Mouse (Mus musculus) myocyte (in vitro differentiated cells): ENCODE data around the gene Spns2.

Experiments used
- MYOD1 ChIP-seq, 3 experiments: IDR thresholded peaks; one replicate each; pipeline ENCODE4 v1.6.1; 2011; ENCODE audit warnings: control low read depth in 2 of 3, low read depth in 2 of 3, mild to moderate bottlenecking in 2 of 3, moderate library complexity in 1 of 3; ENCODE audit not compliant: insufficient read length in 2 of 3, control insufficient read depth in 1 of 3
- MYOG ChIP-seq, 3 experiments: IDR thresholded peaks; one replicate each; pipeline ENCODE4 v1.6.1; 2011; ENCODE audit warnings: control low read depth in 2 of 3, low read depth in 2 of 3, mild to moderate bottlenecking in 2 of 3; ENCODE audit not compliant: insufficient read length in 2 of 3, control insufficient read depth in 1 of 3, insufficient read depth in 1 of 3
- POLR2A ChIP-seq: IDR thresholded peaks from one replicate; pipeline ENCODE4 v1.6.1; 2011; ENCODE audit warnings: low read depth, mild to moderate bottlenecking, control low read depth, moderate library complexity; ENCODE audit not compliant: insufficient read length
- SRF ChIP-seq: IDR thresholded peaks from one replicate; pipeline ENCODE4 v1.6.1; 2011; ENCODE audit warnings: low read depth; ENCODE audit not compliant: control insufficient read depth, insufficient read length
- TCF12 ChIP-seq: IDR thresholded peaks from one replicate; pipeline ENCODE4 v1.6.1; 2011; ENCODE audit warnings: mild to moderate bottlenecking, control low read depth; ENCODE audit not compliant: poor library complexity, insufficient read depth, severe bottlenecking
- USF1 ChIP-seq: IDR thresholded peaks from one replicate; pipeline ENCODE4 v1.6.1; 2011; ENCODE audit warnings: low read depth, mild to moderate bottlenecking, control low read depth, moderate library complexity

DNA sequence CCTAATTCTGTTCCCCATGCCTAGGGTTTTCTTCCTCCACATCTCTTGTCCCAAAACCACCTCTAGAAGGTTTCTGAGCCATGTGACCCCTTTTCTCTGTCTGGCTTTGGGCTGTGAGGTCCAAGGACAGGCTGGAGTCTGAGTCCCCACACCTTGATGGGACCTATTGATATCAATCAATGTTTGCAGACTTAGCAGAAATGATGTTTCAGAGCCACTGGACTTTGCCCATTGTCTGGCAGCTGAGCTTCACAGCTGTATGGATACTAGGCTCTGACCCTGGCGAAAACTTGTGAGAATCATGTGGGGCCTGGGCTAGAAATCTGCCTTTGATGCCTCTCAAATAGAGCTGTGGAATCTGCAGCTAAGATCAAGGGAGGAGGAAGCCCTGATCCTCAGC, 7.1 kb upstream of the Spns2 start:
- TF ChIP-seq POLR2A (no peak), MYOG (IDR thresholded peaks at IDR 0.05; ENCODE audit: control insufficient read depth in 1 of 3, insufficient read depth in 1 of 3, insufficient read length in 2 of 3, low read depth in 2 of 3) (no peak), MYOD1 (IDR thresholded peaks at IDR 0.05; ENCODE audit: control insufficient read depth in 1 of 3, insufficient read length in 2 of 3, low read depth in 2 of 3) (no peak), TCF12 (no peak), SRF (no peak), USF1 (no peak)
